Mouse (Mus musculus) midbrain, embryonic 13.5 days (tissue): ENCODE results near the gene Mcur1. TPM values are rescaled to one million over a fixed set of nuclear protein-coding genes. Genes with fewer than 3 reads are reported as not detected.

Experiments
- ATAC-seq: fragments of 200-750 bp; cut with Nextera tagmentation; 2 replicates; pipeline ENCODE4 v1.8.0; 2017; ENCODE audit warnings: mild to moderate bottlenecking, moderate TSS enrichment, moderate library complexity
- H3K27ac ChIP-seq: fragments of 300-500 bp; sonication (generic); 2 replicates; pipeline ENCODE4 v1.5.1; 2015; ENCODE audit warnings: inconsistent platforms, mild to moderate bottlenecking, moderate library complexity
- H3K27me3 ChIP-seq: fragments of 300-500 bp; sonication (generic); 2 replicates; pipeline ENCODE4 v1.6.1; 2015; ENCODE audit warnings: mild to moderate bottlenecking, inconsistent platforms
- H3K36me3 ChIP-seq: fragments of 300-500 bp; sonication (generic); 2 replicates; pipeline ENCODE4 v1.6.1; 2015; ENCODE audit warnings: mild to moderate bottlenecking, inconsistent platforms
- H3K4me1 ChIP-seq: fragments of 300-500 bp; sonication (generic); replicated peaks from 2 replicates; pipeline ENCODE4 v1.6.1; 2015; ENCODE audit warnings: inconsistent platforms
- H3K4me2 ChIP-seq: fragments of 300-500 bp; sonication (generic); replicated peaks from 2 replicates; pipeline ENCODE4 v1.6.1; 2015; ENCODE audit warnings: moderate library complexity, mild to moderate bottlenecking, inconsistent platforms
- H3K4me3 ChIP-seq: fragments of 300-500 bp; sonication (generic); replicated peaks from 2 replicates; pipeline ENCODE4 v1.5.1; 2015; ENCODE audit warnings: mild to moderate bottlenecking, inconsistent platforms
- H3K9ac ChIP-seq: fragments of 300-500 bp; sonication (generic); replicated peaks from 2 replicates; pipeline ENCODE4 v1.6.1; 2015; ENCODE audit warnings: mild to moderate bottlenecking, inconsistent platforms
- H3K9me3 ChIP-seq: fragments of 300-500 bp; sonication (generic); 2 replicates; pipeline ENCODE4 v1.6.1; 2016; ENCODE audit warnings: mild to moderate bottlenecking, inconsistent platforms
- WGBS: fragments of 180-500 bp; shearing (Covaris S2); methylation state at CpG from one replicate; pipeline ENCODE4 v1.1.7; 2015; 5-methylcytosine and 5-hydroxymethylcytosine counted together
- polyA plus RNA-seq: library from polyadenylated mRNA; unstranded; fragments of >200 nt; fragmentation: Nextera tagmentation; extraction: Ambion mirVana; gene quantifications from 2 replicates; pipeline ENCODE4 v1.2.1, GENCODE M21; 2015

The Mcur1 gene
- polyA plus RNA-seq, 1 experiment from 2014 or later = 8.2 TPM

GRCm38 (mm10) chr13:43562726-43563125, 2.7 kb upstream of the Mcur1 start:
- Histone ChIP-seq H3K9me3 (no peaks in the 10 kb centered on the region), H3K9ac (no peak overlapping the region), H3K4me2 (no peak overlapping the region), H3K27ac (no peak overlapping the region), H3K4me1 (peaks cover 23% of the 10 kb centered on the region), H3K4me3 (no peak overlapping the region), H3K27me3 (peaks cover 14% of the 10 kb centered on the region), H3K36me3 (no peaks in the 10 kb centered on the region)
- ATAC-seq = no peak
- 84% methylated on average over 5 of the region's 5 CpGs for WGBS

- 10% methylated on average over 18 of the region's 18 CpGs for WGBS
- H3K36me3 ChIP-seq = no peaks in the 10 kb centered on the region
- peak overlapping the region; percentile 68 for H3K4me3 ChIP-seq
- 0 out of 2 replicates have a peak, but pooled peaks have one; percentile 3 for ATAC-seq
- H3K27me3 ChIP-seq = peaks cover 14% of the 10 kb centered on the region
- peak overlapping the region; percentile 83 for H3K4me2 ChIP-seq
- no peaks in the 10 kb centered on the region for H3K9me3 ChIP-seq
- peak overlapping the region; percentile 37 for H3K27ac ChIP-seq
- peaks cover 17% of the 10 kb centered on the region for H3K4me1 ChIP-seq
- peak overlapping the region; percentile 77 for H3K9ac ChIP-seq
These were observed 744 bp upstream of the Mcur1 start for GRCm38 (mm10) chr13:43560458-43561411.

GRCm38 (mm10) chr13:43558959-43559358, 1.0 kb downstream of the Mcur1 start:
- H3K9ac ChIP-seq = no peak overlapping the region; the same call in 1 of the 2 replicates

GRCm38 (mm10) chr13:43558357-43558756, 1.6 kb downstream of the Mcur1 start:
- Histone ChIP-seq H3K27me3 (peaks cover 14% of the 10 kb centered on the region), H3K4me2 (peak overlapping the region; percentile 83; the same call in 1 of the 2 replicates), H3K27ac (no peak overlapping the region), H3K9ac (no peak overlapping the region), H3K9me3 (no peaks in the 10 kb centered on the region), H3K4me1 (peaks cover 17% of the 10 kb centered on the region), H3K4me3 (no peak overlapping the region), H3K36me3 (peaks cover 17% of the 10 kb centered on the region)
- 89% methylated on average over 6 of the region's 6 CpGs for WGBS
- ATAC-seq = no peak

More at GRCm38 (mm10) chr13:43558959-43559358, 1.0 kb downstream of the Mcur1 start:
- Histone ChIP-seq H3K27ac (no peak overlapping the region), H3K27me3 (peaks cover 14% of the 10 kb centered on the region), H3K9me3 (no peaks in the 10 kb centered on the region), H3K36me3 (peaks cover 13% of the 10 kb centered on the region; the same call in 1 of the 2 replicates), H3K4me1 (peaks cover 17% of the 10 kb centered on the region), H3K4me2 (peak overlapping the region; percentile 83), H3K4me3 (peak overlapping the region; percentile 68)
- no peak for ATAC-seq
- WGBS = 37% methylated on average over 6 of the region's 6 CpGs

GRCm38 (mm10) chr13:43556913-43557542, 3.0 kb downstream of the Mcur1 start:
- WGBS = 93% methylated on average over 9 of the region's 9 CpGs
- Histone ChIP-seq H3K4me2 (no peak overlapping the region), H3K9me3 (no peaks in the 10 kb centered on the region), H3K4me1 (peaks cover 17% of the 10 kb centered on the region), H3K27ac (no peak overlapping the region), H3K36me3 (peaks cover 26% of the 10 kb centered on the region), H3K4me3 (no peak overlapping the region), H3K27me3 (peaks cover 12% of the 10 kb centered on the region), H3K9ac (no peak overlapping the region)
- no peak for ATAC-seq

- Histone ChIP-seq H3K4me1 (peaks cover 12% of the 10 kb centered on the region), H3K27ac (no peak overlapping the region), H3K4me2 (no peak overlapping the region), H3K4me3 (no peak overlapping the region), H3K9ac (no peak overlapping the region), H3K9me3 (no peaks in the 10 kb centered on the region), H3K36me3 (peaks cover 41% of the 10 kb centered on the region), H3K27me3 (peaks cover 3% of the 10 kb centered on the region; the same call in 1 of the 2 replicates)
- ATAC-seq = no peak
- 91% methylated on average over 9 of the region's 9 CpGs for WGBS
These were observed 4.7 kb downstream of the Mcur1 start for GRCm38 (mm10) chr13:43555321-43555720.

- H3K4me3 ChIP-seq = no peak overlapping the region
- H3K9ac ChIP-seq = no peak overlapping the region
- peaks cover 3% of the 10 kb centered on the region; the same call in 1 of the 2 replicates for H3K27me3 ChIP-seq
- H3K36me3 ChIP-seq = peaks cover 45% of the 10 kb centered on the region
- ATAC-seq = no peak
- WGBS = 90% methylated on average over 7 of the region's 7 CpGs
- H3K4me2 ChIP-seq = no peak overlapping the region
- H3K27ac ChIP-seq = no peak overlapping the region
- peaks cover 12% of the 10 kb centered on the region for H3K4me1 ChIP-seq
- no peaks in the 10 kb centered on the region for H3K9me3 ChIP-seq
These were observed 5.2 kb downstream of the Mcur1 start for GRCm38 (mm10) chr13:43554827-43555226.

- no peak overlapping the region for H3K9ac ChIP-seq
- ATAC-seq = no peak
- H3K27ac ChIP-seq = no peak overlapping the region
- WGBS = 92% methylated on average over 8 of the region's 8 CpGs
- H3K27me3 ChIP-seq = no peaks in the 10 kb centered on the region
- no peak overlapping the region for H3K4me2 ChIP-seq
- no peak overlapping the region for H3K4me3 ChIP-seq
- no peaks in the 10 kb centered on the region for H3K4me1 ChIP-seq
- H3K36me3 ChIP-seq = peaks cover 56% of the 10 kb centered on the region
- H3K9me3 ChIP-seq = no peaks in the 10 kb centered on the region
These were observed 9.3 kb downstream of the Mcur1 start for GRCm38 (mm10) chr13:43550676-43551075.

- Histone ChIP-seq H3K9me3 (no peaks in the 10 kb centered on the region), H3K27ac (no peak overlapping the region), H3K4me3 (no peak overlapping the region), H3K9ac (no peak overlapping the region), H3K36me3 (peaks cover 59% of the 10 kb centered on the region), H3K27me3 (no peaks in the 10 kb centered on the region), H3K4me1 (no peaks in the 10 kb centered on the region), H3K4me2 (no peak overlapping the region)
- no peak for ATAC-seq
- WGBS = 93% methylated on average over 7 of the region's 7 CpGs
These were observed 10.1 kb downstream of the Mcur1 start for GRCm38 (mm10) chr13:43549870-43550269.

- Histone ChIP-seq H3K9me3 (no peaks in the 10 kb centered on the region), H3K4me1 (no peaks in the 10 kb centered on the region), H3K4me3 (no peak overlapping the region), H3K4me2 (no peak overlapping the region), H3K27ac (no peak overlapping the region), H3K27me3 (no peaks in the 10 kb centered on the region), H3K36me3 (peaks cover 60% of the 10 kb centered on the region), H3K9ac (no peak overlapping the region)
- no peak for ATAC-seq
- WGBS = 94% methylated on average over 11 of the region's 11 CpGs
These were observed 10.8 kb downstream of the Mcur1 start for GRCm38 (mm10) chr13:43549078-43549698.

GRCm38 (mm10) chr13:43548617-43549016, 11.4 kb downstream of the Mcur1 start:
- Histone ChIP-seq H3K4me3 (no peak overlapping the region), H3K36me3 (peaks cover 60% of the 10 kb centered on the region), H3K4me1 (no peaks in the 10 kb centered on the region), H3K9ac (no peak overlapping the region), H3K27me3 (no peaks in the 10 kb centered on the region), H3K4me2 (no peak overlapping the region), H3K27ac (no peak overlapping the region), H3K9me3 (no peaks in the 10 kb centered on the region)
- no peak for ATAC-seq
- WGBS = 79% methylated on average over 5 of the region's 5 CpGs

- Histone ChIP-seq H3K4me1 (no peaks in the 10 kb centered on the region), H3K27ac (no peak overlapping the region), H3K36me3 (peaks cover 49% of the 10 kb centered on the region), H3K4me2 (no peak overlapping the region), H3K27me3 (no peaks in the 10 kb centered on the region), H3K9me3 (no peaks in the 10 kb centered on the region), H3K9ac (no peak overlapping the region), H3K4me3 (no peak overlapping the region)
- peak; percentile 34 for ATAC-seq
- WGBS = 39% methylated on average over 3 of the region's 3 CpGs
These were observed 13.1 kb downstream of the Mcur1 start for GRCm38 (mm10) chr13:43546861-43547260.
